Mouse (Mus musculus): Measurements from ENCODE around the gene Lingo3.

DNA sequence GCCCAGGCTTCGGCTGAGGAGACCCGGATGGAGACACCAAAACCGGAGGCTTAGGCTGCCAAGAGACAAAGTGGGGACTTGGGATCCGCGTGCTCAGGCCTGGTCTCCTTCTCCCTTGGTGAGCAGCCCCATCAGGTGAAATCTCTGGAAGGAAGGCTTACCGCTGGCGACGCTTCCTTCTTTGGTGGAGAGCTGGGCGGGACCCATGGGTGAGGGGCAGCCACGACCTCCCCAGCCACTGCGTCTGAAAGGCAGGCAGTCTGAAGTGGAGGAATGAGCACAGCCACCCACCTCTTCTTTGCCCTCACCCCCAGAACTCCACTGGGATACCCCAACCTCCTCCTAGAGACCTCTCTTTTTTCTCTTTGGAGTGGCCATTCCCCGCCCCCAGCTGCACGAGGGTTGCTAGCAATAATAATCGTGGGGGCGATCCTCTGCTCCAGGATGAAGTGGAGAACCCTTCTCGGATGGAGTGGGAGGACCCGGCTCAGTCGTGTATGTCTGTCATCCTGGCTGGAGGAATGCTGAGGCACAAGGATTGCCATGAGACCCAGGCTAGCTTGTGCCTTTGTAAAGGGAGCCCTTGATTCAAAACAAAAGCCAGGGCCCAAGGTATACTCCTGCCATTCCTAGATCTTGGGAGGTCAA is 34.7 kb downstream of the Lingo3 start:
- no peak for TF ChIP-seq CTCF (IDR thresholded peaks at IDR 0.05; ENCODE audit: borderline replicate concordance, insufficient read depth, low read length)
- TF ChIP-seq POLR2A (IDR thresholded peaks at IDR 0.05; ENCODE audit: low read depth, low read length): no peak
